Mouse (Mus musculus) embryonic fibroblast, embryonic 13.5 days (primary cell): Measurements from ENCODE around the gene Ins2.

ENCODE experiments used
- CTCF ChIP-seq: IDR thresholded peaks from 2 replicates; pipeline ENCODE4 v1.5.1; 2011; ENCODE audit warnings: mild to moderate bottlenecking, control low read depth, low read length, moderate library complexity, borderline replicate concordance; ENCODE audit not compliant: insufficient read depth
- POLR2A ChIP-seq: IDR thresholded peaks from 2 replicates; pipeline ENCODE4 v1.6.1; 2011; ENCODE audit warnings: low read depth, mild to moderate bottlenecking, control low read depth, low read length, moderate library complexity

- TF ChIP-seq POLR2A, result no peak
- no peak for TF ChIP-seq CTCF
Observed at GRCm38 (mm10) chr7:142714783-142715498, 28.2 kb downstream of the Ins2 start.
